Mouse (Mus musculus) myocyte (in vitro differentiated cells): ENCODE data around the gene Dmbx1.

Experiments used
- E2F4 ChIP-seq: IDR thresholded peaks from one replicate; pipeline ENCODE4 v1.6.1; 2011; ENCODE audit warnings: mild to moderate bottlenecking, control low read depth, moderate library complexity; ENCODE audit not compliant: insufficient read depth
- MAX ChIP-seq: IDR thresholded peaks from one replicate; pipeline ENCODE4 v1.6.1; 2011; ENCODE audit warnings: low read depth, mild to moderate bottlenecking, control low read depth
- MYOD1 ChIP-seq, 3 experiments: IDR thresholded peaks; one replicate each; pipeline ENCODE4 v1.6.1; 2011; ENCODE audit warnings: control low read depth in 2 of 3, low read depth in 2 of 3, mild to moderate bottlenecking in 2 of 3, moderate library complexity in 1 of 3; ENCODE audit not compliant: insufficient read length in 2 of 3, control insufficient read depth in 1 of 3
- MYOG ChIP-seq, 3 experiments: IDR thresholded peaks; one replicate each; pipeline ENCODE4 v1.6.1; 2011; ENCODE audit warnings: control low read depth in 2 of 3, low read depth in 2 of 3, mild to moderate bottlenecking in 2 of 3; ENCODE audit not compliant: insufficient read length in 2 of 3, control insufficient read depth in 1 of 3, insufficient read depth in 1 of 3
- POLR2A ChIP-seq: IDR thresholded peaks from one replicate; pipeline ENCODE4 v1.6.1; 2011; ENCODE audit warnings: low read depth, mild to moderate bottlenecking, control low read depth, moderate library complexity; ENCODE audit not compliant: insufficient read length
- POLR2AphosphoS2 ChIP-seq: IDR thresholded peaks from one replicate; pipeline ENCODE4 v1.6.1; 2011; ENCODE audit warnings: low read depth, control low read depth; ENCODE audit not compliant: insufficient read length
- REST ChIP-seq: IDR thresholded peaks from one replicate; pipeline ENCODE4 v1.6.1; 2011; ENCODE audit warnings: mild to moderate bottlenecking, control low read depth, moderate library complexity; ENCODE audit not compliant: insufficient read depth, insufficient read length
- TCF3 ChIP-seq: IDR thresholded peaks from one replicate; pipeline ENCODE4 v1.6.1; 2011; ENCODE audit warnings: low read depth, control low read depth; ENCODE audit not compliant: insufficient read length
- USF1 ChIP-seq: IDR thresholded peaks from one replicate; pipeline ENCODE4 v1.6.1; 2011; ENCODE audit warnings: low read depth, mild to moderate bottlenecking, control low read depth, moderate library complexity

DNA sequence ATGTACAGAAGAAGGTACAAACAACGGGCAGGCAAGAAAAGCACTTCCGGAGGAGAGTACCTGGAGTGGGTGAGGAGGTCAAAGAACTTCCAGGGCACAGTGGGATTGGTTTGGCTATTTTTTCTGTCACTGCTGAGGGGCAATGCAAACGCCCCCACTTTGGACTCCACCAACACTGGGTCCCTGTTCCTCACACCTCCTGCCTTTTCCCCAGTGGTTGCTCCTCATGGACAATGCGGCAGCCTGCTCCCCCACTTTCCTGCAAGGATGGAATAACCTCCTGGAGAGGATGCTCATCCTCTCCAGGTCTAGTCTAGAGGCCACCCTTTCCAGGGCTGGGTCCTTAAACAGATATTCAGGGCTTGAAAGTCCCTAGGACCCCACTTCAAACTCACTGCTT, 39.2 kb upstream of the Dmbx1 start:
- TF ChIP-seq POLR2A (no peak), MYOD1 (IDR thresholded peaks at IDR 0.05; ENCODE audit: control insufficient read depth in 1 of 3, insufficient read length in 2 of 3, low read depth in 2 of 3) (no peak), REST (no peak), POLR2AphosphoS2 (no peak), E2F4 (no peak), TCF3 (no peak), MYOG (IDR thresholded peaks at IDR 0.05; ENCODE audit: control insufficient read depth in 1 of 3, insufficient read depth in 1 of 3, insufficient read length in 2 of 3, low read depth in 2 of 3) (no peak), USF1 (no peak), MAX (no peak)
